Mouse (Mus musculus): ENCODE data around the gene Mtf1.

Mtf1 gene

DNA sequence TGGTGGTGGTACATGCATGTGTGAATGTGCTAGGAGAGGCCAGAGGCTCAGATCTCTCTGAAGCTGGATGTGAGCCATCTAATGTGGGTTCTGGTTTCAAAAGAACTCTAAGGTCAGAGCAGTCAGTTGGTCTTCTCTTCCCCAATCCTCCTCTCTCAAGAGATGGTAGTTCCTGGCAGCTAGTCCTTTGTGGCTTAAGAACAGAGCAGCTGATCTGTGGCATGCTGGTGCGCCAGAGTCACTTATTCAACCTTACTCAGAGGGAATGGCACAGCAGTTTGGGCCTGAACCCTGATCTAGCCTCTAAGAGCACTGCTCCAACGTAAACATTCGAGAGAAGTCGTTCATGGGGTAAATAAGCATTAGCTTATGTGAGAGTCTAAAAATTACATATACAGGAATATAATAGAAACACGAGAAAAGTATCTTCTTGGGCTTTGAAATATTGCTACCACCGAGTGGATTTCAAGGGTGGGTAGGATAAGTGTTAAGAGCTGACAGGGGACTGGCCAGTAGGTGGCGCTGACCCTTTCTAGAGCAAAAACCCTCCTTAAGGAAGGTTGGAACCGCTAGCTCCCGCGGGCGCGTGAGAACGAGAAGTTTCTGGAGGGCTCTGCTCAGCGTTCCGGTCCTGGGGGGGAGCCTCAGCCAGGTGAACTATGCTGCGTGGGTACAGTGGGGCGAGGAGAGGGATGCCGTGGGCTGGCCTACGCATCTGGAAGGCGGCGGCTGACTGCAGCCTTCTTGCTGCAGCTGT, at the start of gene Mtf1:
TSS of gene Mtf1 (plus strand) at position 553 of the 757 bp plus-strand sequence.
- DNase-seq (ENCODE audit: low spot score): peak; percentile 78

DNA sequence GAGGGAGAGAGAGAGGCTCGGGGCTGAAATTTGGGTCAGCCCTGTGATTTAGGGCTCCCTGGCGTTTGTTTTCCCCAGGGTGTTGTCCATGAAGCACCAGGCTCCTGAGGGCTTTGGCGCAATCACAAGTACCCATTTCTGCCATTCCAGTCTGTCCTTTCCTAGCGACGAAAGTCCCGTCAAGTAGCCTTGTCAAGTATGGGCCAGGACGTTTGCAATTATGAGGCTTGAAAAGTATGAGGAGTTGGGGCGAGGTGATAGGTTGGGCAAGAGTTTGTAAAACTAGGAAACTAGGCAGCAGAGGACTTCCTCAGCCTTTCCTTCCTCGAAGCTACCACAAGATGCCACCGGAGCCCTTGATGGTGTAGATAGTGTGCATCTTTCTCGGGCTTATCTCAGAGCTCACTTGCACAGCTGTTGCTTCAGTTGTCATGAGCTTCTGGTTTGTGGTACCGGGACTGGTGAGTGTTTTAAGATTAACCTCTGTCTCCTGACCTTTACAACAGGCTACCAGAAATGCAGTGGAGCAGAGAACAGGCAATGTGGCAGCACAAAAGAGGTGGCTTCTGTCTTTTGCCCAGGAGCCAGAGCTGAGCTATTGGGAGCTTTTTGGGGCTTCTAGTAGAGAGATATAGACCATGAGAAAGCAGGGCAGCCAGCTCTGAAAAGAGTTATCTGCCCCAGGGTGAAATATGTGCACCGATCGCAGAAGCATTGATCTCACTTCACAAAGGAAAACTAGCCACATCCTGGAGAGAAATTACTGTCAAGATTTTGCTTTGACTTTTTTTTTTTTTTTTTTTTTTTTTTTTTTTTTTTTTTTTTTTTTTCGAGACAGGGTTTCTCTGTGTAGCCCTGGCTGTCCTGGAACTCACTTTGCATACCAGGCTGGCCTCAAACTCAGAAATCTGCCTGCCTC, 49.4 kb upstream of the Mtf1 start:
- no peak for DNase-seq (ENCODE audit: low spot score)

DNA sequence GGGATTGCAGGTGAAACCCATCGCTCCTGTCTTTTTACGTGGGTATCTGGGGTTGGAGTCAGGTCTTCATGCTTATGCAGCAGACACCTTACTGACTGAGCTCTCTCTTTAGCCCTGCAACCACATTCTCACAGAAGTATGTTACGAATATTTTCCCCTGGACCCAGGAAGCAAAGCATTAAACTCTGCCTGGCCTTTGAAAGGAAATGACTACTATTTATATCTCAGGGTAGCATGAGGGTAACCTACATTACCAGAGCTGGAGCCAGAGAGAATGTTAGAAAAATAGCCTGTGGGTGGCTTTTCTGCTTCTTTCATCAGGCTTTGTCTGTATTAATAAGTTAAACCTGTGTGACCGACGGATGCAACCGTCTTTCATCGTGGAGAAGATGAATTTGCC, 46.4 kb upstream of the Mtf1 start:
- no peak for DNase-seq (ENCODE audit: low spot score)

DNA sequence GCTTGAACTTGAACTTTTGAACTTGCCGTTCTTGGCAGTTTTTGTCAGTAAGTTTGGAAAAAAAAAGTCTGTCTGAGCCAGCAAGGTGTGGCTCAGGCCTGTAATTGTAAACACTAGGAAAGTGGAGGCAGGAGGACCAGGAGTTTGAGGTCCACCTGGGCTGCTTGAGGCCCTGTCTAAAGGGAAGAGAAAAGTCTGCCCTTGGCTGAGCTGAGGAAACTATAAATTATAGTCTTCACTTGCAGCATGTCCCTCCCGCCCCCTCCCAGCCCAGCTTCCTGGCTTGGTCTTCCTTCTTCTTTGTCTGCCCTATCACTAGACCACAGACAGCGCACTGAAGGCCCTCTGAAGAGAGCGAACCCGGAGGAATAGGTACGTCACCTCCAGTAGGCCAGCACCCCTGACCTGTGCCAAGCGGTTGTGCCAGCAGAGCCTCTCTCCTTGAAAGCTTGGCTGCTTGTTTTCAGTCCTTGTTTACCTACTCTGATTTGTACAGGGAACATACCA, 42.5 kb upstream of the Mtf1 start:
- no peak for DNase-seq (ENCODE audit: low spot score)

DNA sequence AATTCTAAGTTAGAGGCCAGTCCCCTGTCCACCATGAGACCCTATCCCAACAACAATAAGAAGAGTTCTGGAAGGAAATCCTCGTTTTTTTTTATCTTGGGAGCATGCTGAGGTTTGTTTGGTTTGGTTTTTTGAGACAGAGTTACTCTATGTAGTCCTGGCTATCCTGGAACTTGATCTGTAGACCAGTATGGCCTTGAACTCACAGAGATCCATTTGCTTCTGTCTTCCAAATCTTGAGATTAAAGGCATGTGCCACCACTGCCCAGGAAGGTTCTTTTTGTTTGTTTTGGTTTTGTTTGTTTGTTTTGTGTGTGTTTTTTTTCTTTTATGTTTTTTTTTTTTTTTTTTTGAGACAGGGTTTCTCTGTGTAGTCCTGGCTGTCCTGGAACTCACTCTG, 40.7 kb upstream of the Mtf1 start:
- no peak for DNase-seq (ENCODE audit: low spot score)

DNA sequence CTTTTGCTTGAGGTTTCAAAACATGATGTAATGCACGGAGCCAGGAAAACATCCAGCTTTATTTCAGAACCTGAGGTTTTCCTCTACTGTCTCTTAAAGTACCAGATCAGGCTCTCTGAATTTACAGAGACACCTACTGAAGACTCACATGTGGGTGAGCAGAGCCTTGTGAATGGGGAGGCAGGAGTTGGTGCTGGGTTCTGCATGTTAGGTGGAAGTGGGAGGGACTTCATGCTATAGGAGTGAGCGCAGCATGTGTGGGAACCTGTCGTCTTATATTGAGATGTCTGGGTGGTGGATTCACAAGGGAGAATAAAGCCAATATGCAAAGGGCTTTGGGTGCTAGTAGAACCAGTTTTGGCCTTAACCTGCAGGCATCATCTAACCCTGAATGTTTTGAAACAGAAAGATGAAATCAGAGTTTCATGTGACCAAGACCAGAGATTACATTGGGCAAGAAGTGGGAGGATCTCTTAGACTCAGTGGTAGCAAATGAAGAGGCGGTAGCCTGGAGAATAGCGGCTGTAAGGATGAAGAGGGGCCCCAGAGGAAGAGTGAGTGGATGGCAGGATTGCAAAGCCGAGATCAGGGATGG, 38.9 kb upstream of the Mtf1 start:
- no peak for DNase-seq (ENCODE audit: low spot score)

DNA sequence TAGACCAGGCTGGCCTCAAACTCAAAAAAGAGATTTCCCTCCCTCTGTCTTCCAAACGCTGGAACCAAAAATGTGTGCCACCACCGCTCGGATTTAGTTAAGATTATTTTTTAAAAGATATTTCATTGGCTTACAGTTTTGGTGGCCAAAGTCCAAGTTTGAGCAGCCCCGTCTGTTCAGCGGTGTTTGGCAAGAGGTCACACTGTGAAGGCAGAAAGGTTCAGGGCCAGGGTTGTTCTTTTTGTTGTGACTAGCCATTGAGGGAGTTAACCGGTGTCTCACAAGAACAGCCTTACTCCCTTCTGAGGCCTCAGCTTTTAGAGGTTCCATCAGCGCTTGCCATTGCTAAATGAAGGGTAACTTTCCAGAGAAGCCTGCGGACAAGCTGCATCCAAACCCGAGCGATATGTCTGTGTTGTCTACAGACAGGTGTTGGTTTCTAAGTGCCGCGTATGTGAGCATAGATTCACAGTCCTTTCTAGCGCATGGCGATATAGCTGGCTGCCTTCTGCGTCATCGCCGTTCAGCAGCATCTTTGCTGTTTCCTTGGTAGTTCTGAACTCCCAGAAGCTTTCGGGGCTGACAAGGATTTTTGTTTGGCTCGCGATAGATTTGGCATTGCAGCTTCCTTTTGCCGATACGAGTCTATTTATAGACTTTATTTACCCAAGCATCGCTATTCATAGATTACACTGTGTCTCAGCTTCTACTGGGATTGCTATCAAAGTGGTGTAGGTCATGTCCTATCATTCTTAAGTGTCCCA, 35.9 kb upstream of the Mtf1 start:
- DNase-seq (ENCODE audit: low spot score): no peak

DNA sequence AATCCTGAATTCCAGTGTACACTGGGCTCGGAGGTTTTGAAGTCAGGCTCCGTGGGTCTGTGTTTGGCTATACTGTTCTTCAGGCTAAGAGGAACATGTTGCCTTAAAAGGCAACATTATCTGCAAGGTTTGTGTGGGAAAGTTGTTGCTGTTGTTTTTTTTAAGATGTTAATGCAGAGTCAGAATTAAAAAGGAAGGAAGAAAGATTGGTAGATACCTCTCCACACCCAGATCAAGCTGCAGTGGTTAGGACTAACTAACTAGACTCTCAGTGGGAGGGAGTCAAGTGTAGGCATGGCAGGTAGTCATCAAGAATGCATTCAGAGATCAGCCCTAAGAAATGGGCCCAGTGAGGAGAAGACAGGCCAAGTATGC, 35.4 kb upstream of the Mtf1 start:
- no peak for DNase-seq (ENCODE audit: low spot score)

DNA sequence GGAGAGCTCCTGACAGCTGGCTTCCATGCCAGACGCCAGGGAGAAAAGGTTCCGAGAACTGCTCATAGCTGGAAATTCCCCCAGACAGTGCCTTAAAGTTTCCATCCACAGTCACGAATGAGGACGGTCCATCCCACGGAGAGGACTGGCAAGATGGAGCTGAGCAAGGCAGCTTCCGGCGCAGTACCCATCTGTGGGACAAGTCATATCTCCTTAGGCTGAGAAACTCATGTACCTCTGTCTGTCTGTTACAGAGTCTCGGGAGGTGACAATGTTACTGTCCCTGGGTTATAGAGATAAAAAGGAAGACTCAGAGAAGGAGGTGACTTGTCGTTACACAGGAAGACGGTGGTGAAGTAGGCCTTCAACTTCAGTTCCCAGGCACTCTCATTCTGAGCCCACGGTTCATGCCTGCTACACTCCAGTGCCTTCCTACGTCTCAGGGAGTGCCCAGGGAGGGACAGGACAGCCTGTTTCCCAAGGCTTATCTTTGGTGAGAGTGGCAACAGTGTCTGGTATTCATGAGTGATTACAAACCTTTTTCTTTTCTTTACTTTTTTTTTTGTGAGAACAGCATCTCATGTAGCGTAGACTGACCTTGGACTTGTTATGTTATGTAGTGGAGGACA, 32.8 kb upstream of the Mtf1 start:
- DNase-seq (ENCODE audit: low spot score): no peak

DNA sequence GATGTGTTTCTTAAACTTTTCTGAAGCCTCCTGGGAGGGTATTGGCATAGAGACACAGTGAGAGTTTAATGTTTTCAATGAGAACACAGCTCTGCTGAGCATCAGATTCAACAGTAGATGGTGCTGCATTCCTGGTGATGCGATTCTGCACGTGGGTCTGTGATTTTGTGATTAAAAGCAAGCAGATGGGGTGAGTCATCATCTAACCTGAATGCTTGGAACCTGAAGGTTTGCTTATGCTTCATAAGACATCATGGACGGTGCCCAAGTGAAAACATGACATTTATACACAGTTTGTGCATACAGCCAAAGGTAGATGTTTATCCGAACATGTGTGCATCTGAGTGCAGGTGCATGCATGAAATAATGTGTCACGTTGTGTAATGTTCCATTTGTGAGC, 31.3 kb upstream of the Mtf1 start:
- no peak for DNase-seq (ENCODE audit: low spot score)

DNA sequence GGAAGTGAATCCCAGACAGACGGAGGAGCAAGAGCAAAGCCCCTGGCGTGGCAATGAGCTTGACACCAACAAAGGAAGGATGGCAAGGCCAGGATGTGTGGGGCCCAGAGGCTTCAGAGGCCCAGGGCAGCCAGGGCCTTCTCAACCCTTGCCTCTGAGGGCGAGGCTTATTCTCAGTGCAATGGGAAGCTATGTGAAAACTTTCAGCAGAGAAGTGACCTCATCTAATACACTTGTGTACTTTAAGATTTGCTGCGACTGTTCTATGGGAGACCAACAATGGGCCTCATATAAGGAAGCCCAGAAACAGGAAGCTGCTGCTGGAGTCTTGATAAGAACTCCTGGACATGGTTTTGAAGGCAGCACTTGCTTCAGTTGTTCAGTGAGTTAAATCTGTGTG, 29.8 kb upstream of the Mtf1 start:
- DNase-seq (ENCODE audit: low spot score): no peak

DNA sequence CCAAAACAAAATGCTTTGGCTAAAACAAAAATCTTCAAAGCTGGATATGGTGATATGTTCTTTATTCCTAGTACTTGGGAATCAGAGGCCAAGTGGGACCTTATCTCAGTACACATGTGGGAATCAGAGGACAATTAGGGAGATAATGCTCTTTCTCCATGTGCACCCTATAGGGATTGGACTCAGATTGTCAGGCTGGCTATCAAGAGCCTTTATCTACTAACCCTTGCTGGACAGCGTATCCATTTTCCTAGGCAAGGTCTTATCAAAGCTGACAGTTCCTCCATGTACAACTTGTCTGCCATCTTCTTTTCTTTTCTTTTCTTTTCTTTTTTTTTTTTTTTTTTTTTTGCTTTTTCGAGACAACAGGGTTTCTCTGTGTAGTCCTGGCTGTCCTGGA, 28.5 kb upstream of the Mtf1 start:
- DNase-seq (ENCODE audit: low spot score): no peak

DNA sequence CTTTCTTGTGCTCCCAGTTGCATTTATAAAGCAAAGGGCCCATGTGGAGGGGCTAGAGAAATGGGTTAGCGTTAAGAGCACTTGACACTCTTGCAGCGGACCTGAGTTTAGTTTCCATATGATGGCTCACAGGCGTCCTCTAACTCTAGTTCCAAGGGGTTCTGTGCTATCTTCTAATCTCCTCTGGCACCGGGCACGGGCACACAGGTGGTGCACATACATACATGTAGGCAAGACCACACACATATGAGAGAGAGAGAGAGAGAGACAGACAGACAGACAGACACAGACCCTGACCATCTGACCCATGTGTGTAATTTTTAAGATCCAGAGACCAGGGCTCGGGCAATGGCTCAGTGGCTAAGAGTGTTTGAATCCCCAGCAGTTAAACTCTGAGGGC, 27.9 kb upstream of the Mtf1 start:
- DNase-seq (ENCODE audit: low spot score): no peak

DNA sequence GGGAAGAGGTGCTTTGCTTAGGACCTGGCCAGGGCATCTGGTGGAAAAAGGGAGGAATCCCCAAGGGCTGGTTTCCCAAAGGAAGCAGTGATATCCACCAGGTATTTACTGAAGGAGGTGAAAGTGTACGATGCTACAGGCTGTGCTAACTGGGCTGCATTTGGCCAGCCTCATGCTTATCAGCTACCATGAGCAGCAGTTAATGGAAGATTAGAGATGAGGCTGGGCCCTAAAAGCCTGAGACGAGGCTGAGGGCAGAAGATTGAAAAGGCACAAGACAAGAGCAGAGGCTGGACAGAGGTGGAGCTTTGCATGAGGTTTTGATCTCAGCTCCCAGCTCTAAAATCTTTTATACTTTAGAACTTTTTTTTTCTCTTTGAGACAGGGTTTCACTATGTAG, 27.5 kb upstream of the Mtf1 start:
- no peak for DNase-seq (ENCODE audit: low spot score)

DNA sequence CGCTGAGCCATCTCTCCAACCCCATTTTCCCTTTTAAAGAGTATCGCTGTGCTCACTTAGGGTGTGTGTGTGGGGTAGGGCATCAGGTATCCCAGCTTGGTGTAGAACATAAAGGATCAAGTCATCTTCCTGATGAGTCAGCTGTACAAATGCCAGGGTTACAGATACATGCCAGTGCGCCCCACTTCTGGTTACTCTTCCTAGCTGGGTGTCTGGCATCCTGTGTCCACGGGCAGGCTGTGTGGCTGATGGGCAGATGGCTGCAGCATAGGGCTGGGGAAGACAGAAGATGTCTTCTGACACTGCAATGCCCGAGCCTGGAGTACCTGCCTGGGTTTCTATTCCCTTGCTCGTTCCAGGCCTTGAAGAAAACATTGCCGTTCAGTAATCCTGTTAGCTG, 20.5 kb upstream of the Mtf1 start:
- no peak for DNase-seq (ENCODE audit: low spot score)

DNA sequence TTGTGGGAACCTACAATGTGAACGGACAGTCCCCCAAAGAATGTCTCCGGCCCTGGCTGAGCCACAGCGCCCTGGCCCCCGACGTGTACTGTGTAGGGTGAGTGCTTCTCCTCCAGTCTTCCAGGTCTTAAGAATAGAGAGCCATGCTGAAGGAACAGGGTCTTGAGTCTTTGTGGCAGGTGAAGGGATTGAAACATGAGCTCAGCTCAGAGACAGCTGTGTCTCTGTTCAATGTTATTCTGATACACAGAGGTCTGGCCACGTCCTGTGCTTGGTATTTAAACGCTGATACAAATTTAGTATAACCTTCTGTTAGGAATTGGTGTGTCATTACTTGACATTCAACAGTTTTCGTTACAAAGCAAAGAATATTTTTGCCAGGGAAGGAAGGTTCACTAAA, 19.5 kb upstream of the Mtf1 start:
- no peak for DNase-seq (ENCODE audit: low spot score)

DNA sequence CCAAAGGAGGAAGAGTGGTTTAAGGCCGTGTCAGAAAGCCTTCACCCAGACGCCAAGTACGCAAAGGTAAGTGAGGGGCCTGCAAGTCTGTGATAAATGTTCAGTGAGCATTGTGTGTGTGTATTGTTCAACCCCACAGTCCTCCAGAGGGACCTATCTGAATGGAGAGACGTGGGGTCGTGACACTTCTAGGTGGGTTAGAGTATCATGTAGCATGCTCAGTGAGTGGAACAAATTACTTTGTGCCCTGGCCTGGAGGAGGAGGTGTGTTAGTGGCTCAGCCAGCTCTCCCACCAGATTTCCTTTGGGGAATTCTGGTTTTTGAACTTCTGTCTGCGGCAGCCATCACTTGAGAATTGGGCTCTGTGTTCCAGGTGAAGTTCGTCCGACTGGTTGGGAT, 18.0 kb upstream of the Mtf1 start:
- DNase-seq (ENCODE audit: low spot score): no peak

DNA sequence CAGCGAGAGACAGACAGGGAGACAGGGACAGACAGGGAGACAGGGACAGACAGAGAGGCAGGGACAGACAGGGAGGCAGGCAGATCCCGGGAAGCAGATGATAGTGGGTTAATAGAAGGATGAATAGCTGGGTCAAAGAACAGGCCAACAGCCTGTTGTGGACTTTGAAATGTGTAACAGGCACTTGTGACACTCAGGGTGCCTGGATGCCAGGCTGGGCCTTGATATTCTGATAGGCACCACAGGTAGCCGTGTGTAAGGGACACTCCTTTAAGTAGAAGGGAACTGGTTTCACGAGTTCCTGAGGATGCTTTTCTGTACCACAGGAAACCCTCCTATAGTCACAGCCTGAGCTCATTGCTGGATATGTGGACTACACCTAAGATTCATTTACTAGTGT, 11.9 kb upstream of the Mtf1 start:
- DNase-seq (ENCODE audit: low spot score): no peak

DNA sequence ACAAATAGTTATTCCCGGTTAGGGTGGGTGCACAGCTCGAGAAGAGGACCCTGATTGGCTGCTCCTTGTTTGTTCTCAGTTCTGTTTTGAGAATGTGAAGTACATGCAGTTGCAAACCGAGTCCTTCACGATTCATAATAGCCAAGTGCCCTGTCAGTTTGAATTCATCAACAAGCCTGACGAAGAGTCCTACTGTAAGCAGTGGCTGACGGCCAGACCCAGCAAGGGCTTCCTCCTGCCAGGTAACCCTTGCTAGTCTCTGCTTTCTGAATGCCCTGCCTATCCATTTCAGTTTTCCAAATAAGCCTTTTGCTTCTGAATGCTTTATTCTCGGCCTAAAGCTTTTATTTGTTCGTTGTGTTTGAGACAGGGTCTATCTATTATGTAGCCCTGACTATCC, 9.8 kb upstream of the Mtf1 start:
- DNase-seq (ENCODE audit: low spot score): no peak

DNA sequence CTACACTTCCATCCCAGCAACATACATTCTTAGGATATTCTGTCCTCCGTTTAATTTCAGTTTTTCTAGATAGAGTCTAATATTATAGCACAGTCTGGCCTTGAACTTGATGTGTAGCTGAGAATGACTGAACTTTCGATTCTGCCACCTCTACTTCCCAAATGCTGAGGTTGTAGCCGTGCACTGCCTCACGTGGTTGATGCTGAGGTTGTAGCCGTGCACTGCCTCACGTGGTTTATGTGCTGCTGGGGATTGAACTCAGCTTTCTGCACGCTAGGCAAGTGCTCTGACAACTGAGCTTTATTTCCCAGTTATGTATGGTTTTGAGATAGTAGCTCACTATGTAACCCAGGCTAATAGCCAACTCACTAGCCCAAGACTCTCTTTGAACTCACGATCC, 5.8 kb upstream of the Mtf1 start:
- no peak for DNase-seq (ENCODE audit: low spot score)

DNA sequence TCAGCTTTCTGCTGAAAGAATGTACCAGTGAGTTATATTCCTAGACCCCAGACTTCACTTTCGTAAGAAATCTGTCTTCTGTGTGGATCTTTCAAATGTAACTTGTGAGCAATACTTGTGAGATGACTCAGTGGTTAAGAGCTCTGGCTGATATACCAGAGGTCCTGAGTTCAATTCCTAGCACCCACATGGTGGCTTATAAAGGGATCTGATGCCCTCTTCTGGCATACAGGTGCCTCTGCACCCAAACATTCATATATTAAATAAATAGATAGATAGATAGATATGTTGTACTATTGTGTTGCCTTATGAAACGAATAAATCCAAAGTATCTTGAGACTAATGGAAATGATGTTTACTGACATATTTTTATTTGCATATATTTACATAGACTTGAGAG, 5.0 kb upstream of the Mtf1 start:
- no peak for DNase-seq (ENCODE audit: low spot score)
